Mouse (Mus musculus) kidney, adult 2 months (tissue): ENCODE measurements around the gene Ythdc1. TPM values are rescaled to one million over a fixed set of nuclear protein-coding genes. Genes with fewer than 3 reads are reported as not detected.
A peak's percentile ranks its signal among the peaks of the same experiment; 100 is the strongest.
"Not testable (repeated sequence)": the region's sequence is repeated elsewhere in the genome, so short reads cannot be mapped to it uniquely, and the experiment has no call there.

Experiments used
- DNase-seq: peaks from one replicate; pipeline ENCODE4 v3.0.0; 2021
- H3K27ac ChIP-seq: fragments of 200-500 bp; 2 replicates; pipeline ENCODE4 v1.5.1; 2012; ENCODE audit warnings: low read depth, low read length, control low read depth, inconsistent platforms; ENCODE audit not compliant: insufficient read depth
- H3K27me3 ChIP-seq: fragments of 200-500 bp; replicated peaks from 2 replicates; pipeline ENCODE4 v1.6.1; 2012; ENCODE audit warnings: mild to moderate bottlenecking, moderate library complexity, low read length, inconsistent platforms; ENCODE audit not compliant: control insufficient read depth, insufficient read depth
- H3K36me3 ChIP-seq: fragments of 200-500 bp; 2 replicates; pipeline ENCODE4 v1.6.1; 2012; ENCODE audit warnings: mild to moderate bottlenecking, moderate library complexity, low read length, inconsistent platforms; ENCODE audit not compliant: control insufficient read depth, insufficient read depth
- H3K4me1 ChIP-seq: fragments of 200-500 bp; 2 replicates; pipeline ENCODE4 v1.6.1; 2011; ENCODE audit warnings: low read length; ENCODE audit not compliant: control insufficient read depth, insufficient read depth
- H3K4me3 ChIP-seq: fragments of 200-500 bp; 2 replicates; pipeline ENCODE4 v1.5.1; 2011; ENCODE audit warnings: mild to moderate bottlenecking, low read depth, low read length, control low read depth; ENCODE audit not compliant: insufficient read depth
- CTCF ChIP-seq: fragments of 200-500 bp; conservative IDR thresholded peaks from 2 replicates; pipeline ENCODE4 v1.5.1; 2011; ENCODE audit warnings: low read depth, mild to moderate bottlenecking, control low read depth, low read length, moderate library complexity, mixed read lengths; ENCODE audit not compliant: insufficient read depth, insufficient read length
- POLR2A ChIP-seq: fragments of 200-500 bp; IDR thresholded peaks from one replicate; pipeline ENCODE4 v1.6.1; 2011; ENCODE audit warnings: low read depth, low read length, control low read depth
- WGBS: fragments of 180-500 bp; shearing (Covaris S2); methylation state at CpG from one replicate; pipeline ENCODE4 v1.1.7; 2018; 5-methylcytosine and 5-hydroxymethylcytosine counted together
- polyA plus RNA-seq: library from polyadenylated mRNA; depleted of rRNA; stranded (reverse); fragments of >200 nt; gene quantifications from 2 replicates; pipeline ENCODE4 v1.2.3, GENCODE M21; 2012; rRNA removed

Ythdc1 gene
- polyA plus RNA-seq, 1 experiment, result 16.4 TPM

DNA sequence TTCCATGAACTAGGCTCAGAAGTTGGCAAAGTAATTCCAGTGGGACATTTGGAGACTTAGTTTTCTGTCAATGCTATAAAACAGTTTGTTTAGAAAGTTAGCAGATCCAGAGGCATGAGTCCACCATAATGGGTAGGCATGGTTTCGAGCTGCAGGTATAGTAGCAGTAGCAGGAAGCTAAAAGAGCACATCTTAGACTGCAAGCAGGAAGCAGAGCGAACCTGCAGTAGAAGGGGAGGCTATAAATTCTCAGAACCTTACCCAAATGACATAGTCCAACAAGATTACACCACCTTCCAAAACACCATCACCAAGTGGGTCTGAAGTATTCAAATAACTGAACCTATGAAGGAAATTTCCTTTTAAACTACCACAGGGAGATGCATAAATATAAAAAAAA is 36.2 kb downstream of the Ythdc1 start:
- Histone ChIP-seq H3K36me3 (peaks cover 1% of the 10 kb centered on the region; the same call in 1 of the 2 replicates), H3K27ac (no peak overlapping the region), H3K4me3 (no peak overlapping the region), H3K4me1 (no peaks in the 10 kb centered on the region), H3K27me3 (no peaks in the 10 kb centered on the region)
- WGBS, result 92% methylated on average over 2 of the region's 2 CpGs
- DNase-seq, result no peak
- no peak for TF ChIP-seq POLR2A
- TF ChIP-seq CTCF, result no peak

DNA sequence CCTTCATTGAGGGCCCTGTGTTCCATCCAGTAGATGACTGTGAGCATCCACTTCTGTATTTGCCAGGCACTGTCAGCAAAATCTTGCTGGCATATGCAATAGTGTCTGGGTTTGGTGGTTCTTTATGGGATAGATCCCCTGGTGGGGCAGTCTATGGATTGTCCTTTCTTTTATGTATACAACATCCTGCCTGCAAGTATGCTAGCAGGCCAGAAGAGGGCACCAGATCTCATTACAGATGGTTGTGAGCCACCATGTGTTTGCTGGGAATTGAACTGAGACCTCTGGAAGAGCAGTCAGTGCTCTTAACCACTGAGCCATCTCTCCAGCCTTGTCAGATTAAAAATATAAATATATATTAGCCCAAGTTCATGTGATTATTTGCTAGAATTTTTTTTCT is 37.2 kb downstream of the Ythdc1 start:
- H3K4me1 ChIP-seq, H3K27ac ChIP-seq, H3K36me3 ChIP-seq, DNase-seq, H3K27me3 ChIP-seq, H3K4me3 ChIP-seq: not testable (repeated sequence)

DNA sequence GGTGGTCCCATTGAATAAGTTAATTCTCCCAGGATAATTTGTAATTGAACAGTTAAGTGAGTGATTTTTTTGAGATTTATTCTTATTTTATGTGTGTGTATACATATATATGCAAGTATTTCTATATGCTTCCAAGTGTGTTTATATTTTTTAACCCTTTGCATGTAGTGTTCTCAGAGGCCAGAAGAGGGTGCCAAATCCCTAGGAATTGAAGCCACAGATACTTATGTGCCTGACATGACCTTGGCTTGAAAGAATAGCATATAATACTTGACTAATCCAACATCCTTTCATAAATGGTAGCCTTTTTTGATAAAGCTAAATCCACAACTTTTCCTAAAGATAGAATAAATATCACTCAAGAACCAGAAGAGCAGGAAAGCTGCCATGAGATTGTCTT is 46.1 kb downstream of the Ythdc1 start:
- Histone ChIP-seq H3K4me3 (no peak overlapping the region), H3K4me1 (no peaks in the 10 kb centered on the region), H3K27ac (no peak overlapping the region), H3K36me3 (no peaks in the 10 kb centered on the region), H3K27me3 (no peaks in the 10 kb centered on the region)
- DNase-seq, result peak; percentile 22
- TF ChIP-seq CTCF (0 out of 2 replicates have a peak, but pooled peaks have one; percentile 15), POLR2A (no peak)

DNA sequence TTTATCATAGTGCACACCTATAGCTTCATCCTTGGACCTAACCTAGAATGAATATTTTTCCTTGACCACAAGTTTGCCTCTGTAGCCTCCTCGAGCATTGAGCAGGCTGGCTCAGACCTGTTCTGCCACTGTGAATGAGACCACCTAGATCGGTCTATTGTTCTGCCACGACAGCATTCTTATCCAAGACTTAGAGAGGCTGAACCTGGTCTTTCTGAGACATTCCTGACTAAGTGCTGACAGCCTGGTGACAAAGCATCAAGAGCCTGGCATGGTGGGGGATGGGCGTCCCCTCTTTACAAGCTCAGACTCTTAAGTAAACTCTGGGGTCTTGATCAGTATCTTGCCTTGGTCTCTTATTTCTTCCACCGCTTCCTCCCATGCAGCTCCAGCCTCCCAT is 47.6 kb downstream of the Ythdc1 start:
- Histone ChIP-seq H3K27ac (no peak overlapping the region), H3K27me3 (no peaks in the 10 kb centered on the region), H3K4me3 (no peak overlapping the region), H3K36me3 (no peaks in the 10 kb centered on the region), H3K4me1 (no peaks in the 10 kb centered on the region)
- no peak for TF ChIP-seq CTCF
- no peak for TF ChIP-seq POLR2A
- WGBS, result 64% methylated on average over 5 of the region's 5 CpGs
- no peak for DNase-seq

DNA sequence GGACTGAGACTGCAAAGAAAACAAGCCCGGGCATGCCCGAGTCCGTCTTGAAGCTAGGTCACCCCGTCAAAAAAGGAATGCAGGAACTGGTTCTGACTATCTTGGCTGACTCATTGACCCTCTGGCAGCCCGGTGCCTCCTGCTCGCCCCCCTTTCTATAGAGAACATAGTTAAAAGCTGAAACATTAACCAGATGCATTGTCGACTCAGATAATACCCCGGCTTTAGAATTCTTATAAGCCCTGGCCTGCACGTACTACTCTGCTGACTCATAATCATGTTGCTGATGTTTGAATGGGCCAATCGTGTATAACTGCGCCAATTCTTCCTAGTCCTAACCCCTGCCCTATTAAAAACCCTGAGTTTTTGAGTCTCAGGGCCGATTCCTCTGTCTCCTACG is 52.5 kb downstream of the Ythdc1 start:
- peak; percentile 5 for DNase-seq
- not testable (repeated sequence) for H3K4me1 ChIP-seq, H3K27me3 ChIP-seq, H3K27ac ChIP-seq, H3K4me3 ChIP-seq, H3K36me3 ChIP-seq
- 56% methylated on average over 13 of the region's 13 CpGs for WGBS

DNA sequence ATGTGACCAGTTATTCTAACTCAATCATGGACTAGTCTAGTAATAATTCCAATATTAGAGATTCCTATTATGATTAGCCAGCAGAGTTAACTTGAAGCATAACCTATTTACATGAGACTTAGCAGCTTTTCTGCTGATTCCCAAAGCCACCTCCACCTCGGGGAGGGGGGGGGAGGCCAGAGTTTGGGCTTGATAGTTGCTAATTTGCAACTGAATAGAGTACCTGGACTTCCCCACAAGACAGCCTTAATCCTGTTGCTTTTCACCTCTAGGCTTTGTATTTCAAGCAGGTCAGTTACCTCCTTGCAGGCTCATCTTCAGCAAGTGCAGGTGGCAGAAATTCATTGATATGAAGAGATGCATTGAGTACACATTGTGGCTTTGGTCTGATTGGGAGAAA is 53.7 kb downstream of the Ythdc1 start:
- WGBS, result 8% methylated on average over 1 of the region's 1 CpGs
- Histone ChIP-seq H3K27me3 (no peaks in the 10 kb centered on the region), H3K36me3 (no peaks in the 10 kb centered on the region), H3K4me1 (no peaks in the 10 kb centered on the region), H3K4me3 (no peak overlapping the region), H3K27ac (no peak overlapping the region)
- TF ChIP-seq CTCF (no peak), POLR2A (no peak)
- no peak for DNase-seq

DNA sequence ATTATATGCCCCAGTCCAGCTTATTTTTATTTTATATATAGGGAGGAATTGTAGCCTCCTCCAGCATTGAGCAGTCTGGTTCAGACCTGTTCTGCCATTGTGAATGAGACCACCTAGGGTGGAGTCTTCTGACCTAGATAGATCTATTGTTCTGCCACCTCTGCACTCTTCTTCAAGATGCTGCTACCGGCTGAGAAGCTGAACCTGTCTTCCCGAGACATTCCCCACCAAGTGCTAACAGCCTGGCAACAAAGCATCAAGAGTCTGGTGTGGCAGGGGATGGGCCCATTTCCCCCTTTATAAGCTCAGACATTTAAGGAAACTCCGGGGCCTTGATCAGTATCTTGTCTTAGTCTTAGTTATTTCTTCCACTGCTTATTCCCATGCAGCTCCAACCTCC is 54.3 kb downstream of the Ythdc1 start:
- Histone ChIP-seq H3K27me3 (no peaks in the 10 kb centered on the region), H3K4me1 (no peaks in the 10 kb centered on the region)
- WGBS, result 65% methylated on average over 3 of the region's 3 CpGs

DNA sequence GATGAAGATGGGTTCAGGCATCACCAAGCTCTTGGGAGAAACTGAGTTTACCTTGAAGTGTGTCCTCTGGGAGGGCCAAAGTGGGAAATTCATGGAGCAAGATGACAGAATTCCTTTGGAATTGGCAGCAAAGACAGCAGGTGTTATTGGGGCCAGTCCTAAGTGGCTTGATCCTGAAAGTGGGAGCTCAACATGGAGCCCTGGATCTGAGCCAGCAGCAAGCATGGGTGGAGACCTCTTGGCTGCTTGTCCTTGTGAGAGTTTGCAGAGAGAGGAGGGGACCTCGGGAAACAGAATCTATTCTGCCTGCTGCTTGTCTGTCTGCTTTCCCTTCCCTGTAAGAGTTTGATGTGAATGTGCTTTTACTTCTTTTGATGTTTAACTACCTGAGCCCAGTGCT is 67.9 kb downstream of the Ythdc1 start:
- 25% methylated on average over 1 of the region's 1 CpGs for WGBS
- TF ChIP-seq CTCF (no peak), POLR2A (no peak)
- H3K36me3 ChIP-seq, result no peaks in the 10 kb centered on the region
- H3K4me3 ChIP-seq, result no peak overlapping the region
- H3K4me1 ChIP-seq, result no peaks in the 10 kb centered on the region
- DNase-seq, result no peak
- no peak overlapping the region for H3K27ac ChIP-seq
- H3K27me3 ChIP-seq, result no peaks in the 10 kb centered on the region

More for the DNA sequence above, 54.3 kb downstream of the Ythdc1 start:
- DNase-seq, result no peak
- no peak overlapping the region for H3K4me3 ChIP-seq
- H3K27ac ChIP-seq, result no peak overlapping the region
- no peak for TF ChIP-seq CTCF
- TF ChIP-seq POLR2A, result no peak
- no peaks in the 10 kb centered on the region for H3K36me3 ChIP-seq

Other genes with a start within 250 kb of the Ythdc1 start
- gene Tmprss11f, start 171.8 kb upstream of the Ythdc1 start, polyA plus RNA-seq, result not detected in 2 replicates
- not detected in 2 replicates for gene Tmprss11b, start 127.9 kb upstream of the Ythdc1 start, polyA plus RNA-seq
- not detected in 2 replicates for gene Tmprss11e, start 58.4 kb upstream of the Ythdc1 start, polyA plus RNA-seq
- 23.0 and 29.8 TPM in 2 replicates for gene Ugt2b34, start 102.7 kb downstream of the Ythdc1 start, polyA plus RNA-seq
- gene Ugt2b1, start 122.3 kb downstream of the Ythdc1 start, polyA plus RNA-seq, result not detected in 2 replicates
- gene Ugt2b35, start 196.6 kb downstream of the Ythdc1 start, polyA plus RNA-seq, result not detected in 2 replicates